Mouse (Mus musculus) liver, postnatal 0 days (tissue): Measurements from ENCODE around the gene E130308A19Rik.
A peak's percentile ranks its signal among the peaks of the same experiment; 100 is the strongest.

Experiments used
- CTCF ChIP-seq: sonication (generic); IDR thresholded peaks from 2 replicates; pipeline ENCODE4 v1.5.1; 2016; ENCODE audit warnings: antibody characterized with exemption, low read depth
- EP300 ChIP-seq: IDR thresholded peaks from 2 replicates; pipeline ENCODE4 v1.6.1; 2016; ENCODE audit warnings: antibody characterized with exemption, low read depth, mild to moderate bottlenecking

GRCm38 (mm10) chr4:59646020-59646696 is 20.1 kb downstream of the E130308A19Rik start:
- TF ChIP-seq EP300 (peak; percentile 89), CTCF (no peak)
